Mouse (Mus musculus): ENCODE results near the gene Pts.

Gene Pts

GRCm38 (mm10) chr9:50485521-50485920 lies 43.0 kb downstream of the Pts start:
- 29% methylated on average over 10 of the region's 10 CpGs for WGBS

GRCm38 (mm10) chr9:50482743-50483142 lies 45.8 kb downstream of the Pts start:
- WGBS: 84% methylated on average over 8 of the region's 8 CpGs

GRCm38 (mm10) chr9:50479476-50479875 lies 49.0 kb downstream of the Pts start:
- 62% methylated on average over 8 of the region's 8 CpGs for WGBS

- 49% methylated on average over 5 of the region's 5 CpGs for WGBS
These were observed 49.7 kb downstream of the Pts start for GRCm38 (mm10) chr9:50478826-50479225.

GRCm38 (mm10) chr9:50477270-50477669 lies 51.3 kb downstream of the Pts start:
- WGBS: 94% methylated on average over 9 of the region's 9 CpGs

GRCm38 (mm10) chr9:50476651-50477050 lies 51.9 kb downstream of the Pts start:
- 31% methylated on average over 7 of the region's 7 CpGs for WGBS

- 76% methylated on average over 8 of the region's 8 CpGs for WGBS
These were observed 52.8 kb downstream of the Pts start for GRCm38 (mm10) chr9:50475745-50476144.

- 77% methylated on average over 7 of the region's 7 CpGs for WGBS
These were observed 53.2 kb downstream of the Pts start for GRCm38 (mm10) chr9:50475318-50475717.
